Mouse (Mus musculus): ENCODE data around the gene Gm3298.
"Not testable (repeated sequence)": the region's sequence is repeated elsewhere in the genome, so short reads cannot be mapped to it uniquely, and the experiment has no call there.

The Gm3298 gene

GRCm38 (mm10) chr14:5015591-5015990 is at the start of gene Gm3298:
Gm3298 (plus strand) TSS chr14:5015891.
- DNase-seq (ENCODE audit: low read depth, low spot score) = not testable (repeated sequence)

DNA sequence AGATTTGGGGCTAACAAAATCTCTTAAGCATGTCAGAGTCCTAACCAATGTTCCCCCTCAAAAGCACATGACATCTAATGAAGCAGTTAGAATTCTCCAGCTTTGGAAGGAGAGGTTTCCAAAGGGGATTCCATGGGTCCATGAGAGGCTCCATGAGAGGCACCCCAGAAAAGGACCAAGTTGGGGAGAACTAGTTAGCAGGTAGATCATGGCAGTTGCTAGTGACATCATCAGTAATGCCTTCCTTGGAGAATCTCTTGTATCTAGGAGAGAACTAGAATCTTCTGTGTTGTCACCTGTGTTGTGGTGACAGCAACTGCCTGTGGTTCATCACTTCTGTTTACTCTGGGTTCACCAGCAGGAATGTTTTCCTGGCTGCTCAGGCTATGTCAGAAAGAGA is 32.1 kb upstream of the Gm3298 start, which contains the start of gene Gm8297:
Gene Gm8297, plus strand, starts transcription at position 301 of the 400 bp plus-strand sequence.
- DNase-seq (ENCODE audit: low read depth, low spot score) = not testable (repeated sequence)

DNA sequence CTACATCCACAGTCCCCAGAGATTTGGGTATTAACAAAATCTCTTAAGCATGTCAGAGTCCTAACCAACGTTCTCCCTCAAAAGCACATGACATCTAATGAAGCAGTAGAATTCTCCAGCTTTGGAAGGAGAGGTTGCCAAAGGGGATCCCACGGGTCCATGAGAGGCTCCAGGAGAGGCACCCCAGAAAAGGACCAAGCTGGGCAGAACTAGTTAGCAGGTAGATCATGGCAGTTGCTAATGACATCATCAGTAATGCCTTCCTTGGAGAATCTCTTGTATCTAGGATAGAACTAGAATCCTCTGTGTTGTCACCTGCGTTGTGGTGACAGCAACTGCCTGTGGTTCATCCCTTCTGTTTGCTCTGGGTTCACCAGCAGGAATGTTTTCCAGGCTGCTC is 34.6 kb downstream of the Gm3298 start, which contains the start of gene 4930555G01Rik:
Gene 4930555G01Rik, plus strand, starts transcription at position 301 of the 400 bp plus-strand sequence.
- DNase-seq (ENCODE audit: low read depth, low spot score) = not testable (repeated sequence)

All from retina, postnatal 7 days (tissue).